Mouse (Mus musculus): ENCODE measurements around the gene Rgs3.

Rgs3 gene

GRCm38 (mm10) chr4:62653922-62654661 is 94.4 kb downstream of the Rgs3 start:
- no peak for DNase-seq (ENCODE audit: extremely low spot score)

GRCm38 (mm10) chr4:62659264-62659663 is 99.6 kb downstream of the Rgs3 start:
- DNase-seq (ENCODE audit: extremely low spot score), result peak; percentile 65

- no peak for DNase-seq (ENCODE audit: extremely low spot score)
Observed at GRCm38 (mm10) chr4:62659861-62660553, 100.4 kb downstream of the Rgs3 start.

GRCm38 (mm10) chr4:62660554-62660864 is 100.9 kb downstream of the Rgs3 start:
- peak; percentile 89 for DNase-seq (ENCODE audit: extremely low spot score)

GRCm38 (mm10) chr4:62661311-62661849 is 101.7 kb downstream of the Rgs3 start:
- DNase-seq (ENCODE audit: extremely low spot score), result no peak

GRCm38 (mm10) chr4:62663348-62663747 is 103.7 kb downstream of the Rgs3 start:
- DNase-seq (ENCODE audit: extremely low spot score), result peak; percentile 60

GRCm38 (mm10) chr4:62665842-62666241 is 106.2 kb downstream of the Rgs3 start:
- no peak for DNase-seq (ENCODE audit: extremely low spot score)

- no peak for DNase-seq (ENCODE audit: extremely low spot score)
Observed at GRCm38 (mm10) chr4:62668666-62669065, 109.0 kb downstream of the Rgs3 start.

GRCm38 (mm10) chr4:62669094-62670071 is 109.7 kb downstream of the Rgs3 start:
- DNase-seq (ENCODE audit: extremely low spot score), result no peak

GRCm38 (mm10) chr4:62673531-62674030 is 113.9 kb downstream of the Rgs3 start:
- DNase-seq (ENCODE audit: extremely low spot score), result peak; percentile 66

GRCm38 (mm10) chr4:62674031-62674995 is 114.7 kb downstream of the Rgs3 start:
- DNase-seq (ENCODE audit: extremely low spot score), result peak; percentile 64

- DNase-seq (ENCODE audit: extremely low spot score), result no peak
Observed at GRCm38 (mm10) chr4:62675394-62675793, 115.7 kb downstream of the Rgs3 start.

GRCm38 (mm10) chr4:62677047-62677737 is 117.5 kb downstream of the Rgs3 start:
- no peak for DNase-seq (ENCODE audit: extremely low spot score)

- DNase-seq (ENCODE audit: extremely low spot score), result no peak
Observed at GRCm38 (mm10) chr4:62679157-62679556, 119.5 kb downstream of the Rgs3 start.

GRCm38 (mm10) chr4:62681467-62681866 is 121.8 kb downstream of the Rgs3 start:
- no peak for DNase-seq (ENCODE audit: extremely low spot score)

- DNase-seq (ENCODE audit: extremely low spot score), result no peak
Observed at GRCm38 (mm10) chr4:62682371-62682770, 122.7 kb downstream of the Rgs3 start.

- no peak for DNase-seq (ENCODE audit: extremely low spot score)
Observed at GRCm38 (mm10) chr4:62683148-62683547, 123.5 kb downstream of the Rgs3 start.

GRCm38 (mm10) chr4:62684351-62684750 is 124.7 kb downstream of the Rgs3 start:
- no peak for DNase-seq (ENCODE audit: extremely low spot score)

GRCm38 (mm10) chr4:62685268-62685667 is 125.6 kb downstream of the Rgs3 start:
- DNase-seq (ENCODE audit: extremely low spot score), result no peak

- DNase-seq (ENCODE audit: extremely low spot score), result no peak
Observed at GRCm38 (mm10) chr4:62686769-62687168, 127.1 kb downstream of the Rgs3 start.
